Mouse (Mus musculus) B cell, adult 2 months (primary cell): ENCODE measurements at regions not wholly inside any gene's neighbourhood (a gene's known extent, or its start where the extent isn't known, plus 50 kb on each side); places are given as distances from the start of the nearest gene placed in this dataset.

Experiments
- DNase-seq, 2 experiments: peaks; one replicate each; pipeline ENCODE4 v3.0.0; 2022

DNA sequence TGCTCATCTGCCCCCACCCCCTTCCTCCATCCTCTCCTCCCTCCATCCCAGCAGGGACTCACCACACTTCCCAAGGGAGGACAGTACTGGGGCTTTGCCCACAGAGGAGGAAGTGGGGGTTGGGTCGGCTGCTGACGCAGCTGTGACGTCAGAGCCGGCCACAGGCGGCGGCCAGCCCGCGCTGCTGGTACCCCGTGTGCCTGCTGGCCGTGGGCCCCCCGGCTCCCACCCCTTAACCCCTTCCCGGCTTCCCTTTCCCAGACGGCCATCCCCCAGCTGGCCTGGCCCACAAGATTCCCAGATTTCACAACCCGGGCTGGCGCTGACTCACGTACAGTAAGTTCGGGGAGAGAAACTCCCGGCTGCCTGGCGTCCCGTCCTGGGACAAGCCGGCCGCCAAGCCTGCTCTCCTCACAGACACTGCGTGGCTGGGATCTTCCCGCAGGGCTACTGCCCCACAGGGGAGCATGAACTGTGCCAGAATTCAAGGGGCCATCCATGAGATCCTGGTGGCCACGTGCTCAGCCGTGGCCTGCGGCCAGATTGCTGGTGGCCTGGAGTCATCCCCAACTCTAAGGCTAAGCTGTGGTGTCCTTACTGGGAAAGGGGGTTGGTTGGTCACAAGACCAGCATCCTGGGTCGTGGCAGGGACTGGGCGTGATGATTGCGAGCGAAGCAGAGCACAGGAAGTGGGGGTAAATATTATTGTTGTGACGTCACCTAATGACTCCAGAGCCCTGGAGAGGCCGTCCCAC lies 87.9 kb upstream of the Tmem189 start:
- DNase-seq: peak; percentile 93

DNA sequence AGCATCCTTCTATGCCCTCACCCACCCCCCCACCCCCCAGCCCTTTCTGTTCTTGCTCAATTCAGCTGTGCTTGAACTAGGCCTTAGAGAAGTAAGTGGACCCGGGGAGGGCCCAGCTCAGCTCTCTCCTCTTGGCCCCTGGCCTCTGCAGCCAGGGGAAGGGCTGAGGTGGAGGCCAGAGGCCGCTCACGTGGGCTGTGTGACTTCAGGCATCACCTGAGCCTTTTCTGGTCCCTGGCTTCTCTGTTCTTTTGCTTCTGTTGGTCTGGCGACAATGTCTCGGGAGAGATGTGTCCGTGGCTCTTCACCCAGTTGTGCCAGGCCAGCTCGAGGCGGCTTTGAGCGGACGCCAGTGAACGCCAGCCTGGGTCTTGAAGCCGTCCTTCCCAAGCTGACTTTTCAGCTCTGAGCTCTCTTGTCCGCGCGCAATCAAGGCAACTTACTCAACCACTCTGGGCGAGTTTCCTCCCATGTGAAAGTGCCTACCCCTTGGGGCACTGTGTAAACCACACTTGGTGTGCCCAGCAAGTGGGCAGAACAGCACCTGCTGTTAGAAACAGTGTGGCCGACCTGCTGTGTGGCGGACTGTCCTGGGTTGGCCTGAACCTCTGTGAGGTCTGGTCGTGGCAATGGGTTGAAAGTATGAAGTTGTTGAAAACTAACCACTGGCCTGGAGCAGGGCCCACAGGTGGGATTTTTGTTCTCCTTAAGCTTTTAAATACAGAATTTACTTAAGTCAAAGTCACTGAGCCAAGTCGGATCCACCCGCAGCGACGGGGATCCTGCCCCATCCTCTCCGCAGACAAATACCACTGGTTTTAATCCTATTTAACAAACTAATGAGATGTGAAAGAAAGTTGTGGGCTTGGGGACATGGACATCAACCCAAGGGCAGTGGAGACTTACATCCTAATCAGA lies 86.9 kb upstream of the Tmem189 start:
- peak; percentile 40 to 51 for DNase-seq

- DNase-seq: peak; percentile 85
Observed at GRCm38 (mm10) chr2:167775218-167775915, 85.7 kb upstream of the Tmem189 start.

DNA sequence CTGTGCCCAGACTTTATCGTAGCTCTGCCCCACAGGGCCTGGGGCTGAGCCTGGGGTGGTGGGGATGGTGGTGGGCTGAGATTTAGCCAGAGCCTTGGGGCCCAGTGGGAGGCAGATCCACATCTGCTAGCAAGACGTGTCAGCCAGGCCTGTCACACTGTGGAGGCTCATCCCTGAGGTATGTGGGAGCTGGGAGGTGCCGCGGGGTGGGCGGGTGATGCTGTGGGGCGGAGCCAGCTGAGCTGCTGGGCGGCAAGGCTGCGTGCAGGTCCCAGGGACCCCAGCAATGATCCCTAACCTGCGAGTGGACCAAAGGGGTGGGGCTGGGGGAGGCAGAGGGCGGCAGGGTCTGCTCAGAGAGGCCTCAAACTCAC lies 85.2 kb upstream of the Tmem189 start:
- DNase-seq: no peak

- peak in 1 of 2 experiments; percentile 18 for DNase-seq
Observed at GRCm38 (mm10) chr2:167774166-167774805, 84.7 kb upstream of the Tmem189 start.

DNA sequence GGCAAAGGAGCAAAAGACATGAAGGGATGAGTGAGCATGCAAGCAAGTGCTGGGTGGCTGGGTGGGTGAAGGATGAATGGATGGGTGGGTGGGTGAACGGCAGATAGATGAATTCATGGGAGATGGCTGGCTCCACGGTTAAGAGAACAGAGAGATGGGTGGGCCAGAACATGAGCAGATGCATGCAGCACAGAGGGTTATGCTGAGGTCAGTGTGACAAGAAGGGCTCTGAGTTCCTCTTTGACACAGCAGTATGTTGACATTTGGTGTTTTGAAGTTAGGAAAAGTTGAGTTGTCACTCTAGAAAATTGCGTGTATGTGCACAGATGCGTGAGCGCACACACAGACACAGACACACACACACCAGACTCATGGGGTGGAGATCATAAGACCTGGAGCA lies 83.2 kb upstream of the Tmem189 start:
- no peak for DNase-seq

DNA sequence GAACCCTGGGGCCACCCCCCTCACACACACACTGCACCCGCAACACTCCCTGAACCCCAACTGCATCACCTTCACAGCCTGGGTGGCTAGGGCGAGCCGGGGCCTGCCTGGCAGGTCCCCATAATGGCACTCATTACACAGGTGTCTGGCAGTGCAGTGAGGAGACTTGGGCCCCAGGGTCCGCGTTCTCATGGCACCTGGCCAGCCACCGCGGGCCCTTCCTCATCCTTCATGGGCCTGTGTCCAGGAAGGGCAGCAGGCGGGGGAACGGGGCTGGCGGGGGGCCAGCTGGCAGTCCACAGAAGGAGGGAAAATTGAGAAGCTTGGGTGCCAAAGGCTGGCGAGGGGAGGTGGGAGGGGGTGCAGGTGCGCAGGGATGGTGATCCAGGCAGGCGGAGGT lies 78.3 kb upstream of the Tmem189 start:
- DNase-seq: no peak

- no peak for DNase-seq
Observed at GRCm38 (mm10) chr2:167767371-167767770, 77.7 kb upstream of the Tmem189 start.

GRCm38 (mm10) chr2:167765811-167766210 lies 76.2 kb upstream of the Tmem189 start:
- DNase-seq: no peak

- DNase-seq: no peak
Observed at GRCm38 (mm10) chr2:167765072-167765800, 75.6 kb upstream of the Tmem189 start.

- DNase-seq: no peak
Observed at GRCm38 (mm10) chr2:167763891-167764410, 74.3 kb upstream of the Tmem189 start.

- no peak for DNase-seq
Observed at GRCm38 (mm10) chr2:167761404-167761936, 71.8 kb upstream of the Tmem189 start.

GRCm38 (mm10) chr2:167760681-167761403 lies 71.2 kb upstream of the Tmem189 start:
- DNase-seq: no peak

DNA sequence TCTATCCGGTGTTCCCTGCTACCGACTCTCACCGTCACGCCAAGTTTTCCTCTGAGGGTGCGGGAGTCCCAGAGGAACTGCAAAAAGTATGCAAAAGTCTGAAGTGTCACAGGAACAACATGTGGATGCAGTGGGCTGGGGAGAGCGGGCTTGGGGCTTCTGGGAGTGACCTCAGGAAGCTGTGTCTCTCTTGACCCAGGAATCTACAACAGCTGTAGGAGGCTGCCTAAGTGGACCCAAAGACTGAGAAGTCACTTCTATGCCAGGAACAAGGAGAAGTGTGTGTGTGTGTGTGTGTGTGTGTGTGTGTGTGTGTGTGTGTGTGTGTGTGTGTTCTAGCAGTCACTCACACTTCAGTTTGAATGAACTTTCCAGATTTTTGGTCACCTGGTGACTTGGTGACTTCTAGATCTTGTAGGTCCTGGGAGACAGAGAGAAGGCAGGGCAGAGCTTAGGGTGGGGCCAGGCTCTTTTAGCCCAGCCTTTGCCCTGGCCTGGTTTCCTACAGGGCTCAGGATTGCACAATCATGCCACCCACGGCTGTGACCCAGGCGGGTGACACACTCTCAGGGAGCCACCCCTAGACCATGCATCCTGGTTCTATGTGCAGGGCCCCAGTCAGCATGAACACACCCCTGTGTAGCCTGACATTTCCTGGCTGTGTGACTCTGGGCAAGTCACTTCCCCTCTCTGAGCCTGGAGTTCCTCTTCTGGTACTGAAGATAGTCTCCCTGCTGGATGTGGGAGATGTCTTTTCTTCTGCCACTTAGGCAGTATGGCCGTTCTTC lies 70.2 kb upstream of the Tmem189 start:
- DNase-seq: peak; percentile 36 to 40

DNA sequence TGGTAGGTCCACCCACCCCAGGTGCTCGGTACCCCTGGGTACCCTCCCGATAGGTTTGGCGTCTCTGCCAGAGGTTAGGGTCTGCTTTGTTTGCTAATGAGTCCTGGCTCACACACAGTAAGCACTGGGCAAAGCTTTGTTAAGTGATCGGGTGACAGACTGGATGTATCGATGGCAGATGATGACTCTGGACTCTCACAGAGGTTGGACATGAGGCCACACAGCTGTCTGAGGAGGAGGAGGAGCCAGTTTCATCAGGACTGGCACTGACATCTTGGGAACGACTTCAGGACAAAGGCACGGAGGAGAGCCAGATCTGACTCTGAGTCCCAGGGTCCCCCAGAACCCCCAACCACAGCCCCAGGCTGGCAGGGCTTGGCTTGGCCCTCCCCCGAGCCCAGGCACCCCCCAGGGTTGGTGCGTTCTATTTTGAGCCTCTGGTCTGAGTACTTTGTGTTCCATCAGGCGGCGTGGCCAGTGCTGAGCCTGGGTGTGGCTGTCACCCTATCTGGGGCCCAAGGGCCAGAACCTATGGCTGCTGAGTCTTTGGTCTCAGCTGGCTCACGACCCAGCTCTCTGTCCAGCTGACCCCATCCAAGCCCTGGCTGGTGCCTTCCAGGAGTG lies 67.6 kb upstream of the Tmem189 start:
- DNase-seq: no peak

DNA sequence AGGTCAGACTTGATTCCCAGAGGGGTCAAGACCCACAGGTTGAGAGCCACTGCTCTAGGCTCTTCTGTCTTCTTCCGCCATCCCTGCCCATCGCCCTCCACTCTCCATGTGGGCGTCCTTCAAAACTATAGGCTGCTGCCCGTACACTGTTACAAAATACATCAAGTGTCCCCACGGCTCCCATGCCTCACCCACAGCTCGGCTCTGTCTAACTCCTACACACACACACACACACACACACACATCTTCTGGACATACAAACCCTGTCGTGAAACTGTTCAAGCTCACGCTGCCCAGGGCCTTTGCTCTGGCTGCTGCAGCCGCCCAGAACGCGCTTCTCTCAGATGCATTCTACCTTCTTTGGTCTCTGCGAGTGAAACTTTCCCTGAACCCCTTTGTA lies 67.1 kb upstream of the Tmem189 start:
- DNase-seq: no peak

DNA sequence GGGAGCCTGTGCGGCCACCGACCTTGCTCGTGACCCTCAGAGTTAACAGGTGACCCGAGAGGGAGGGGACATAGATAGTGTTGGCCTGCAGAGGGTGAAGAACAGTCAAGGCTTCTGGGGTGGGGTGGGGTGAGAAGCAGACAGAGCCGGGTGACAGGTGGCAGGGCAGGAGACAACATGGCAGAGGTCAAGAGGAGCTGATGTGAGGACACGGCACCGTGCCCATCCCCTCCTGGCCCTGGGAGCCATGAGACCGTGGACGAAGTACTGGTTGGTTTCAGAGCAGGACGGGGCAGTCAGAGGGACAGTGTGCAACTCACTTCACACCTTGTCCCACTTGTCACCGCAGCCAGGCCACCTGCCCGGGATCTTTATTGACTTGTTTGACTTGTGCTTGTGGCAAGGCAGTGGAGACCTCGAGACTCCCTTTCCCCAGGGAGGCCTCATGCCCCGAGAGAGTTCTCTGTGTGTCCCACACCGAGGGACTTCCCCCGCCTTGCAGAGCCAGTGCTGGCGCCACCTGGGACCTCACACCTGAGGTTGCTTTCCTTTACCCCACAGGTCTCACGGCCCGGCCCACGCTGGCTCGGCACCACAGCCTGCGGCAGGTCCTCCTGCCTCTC lies 65.4 kb upstream of the Tmem189 start:
- DNase-seq: peak; percentile 88 to 91

GRCm38 (mm10) chr2:167753898-167754297 lies 64.3 kb upstream of the Tmem189 start:
- peak; percentile 81 to 83 for DNase-seq
